Mouse (Mus musculus): ENCODE data around the gene Sox5.

Sox5 gene

GRCm38 (mm10) chr6:144329311-144329930, 452.4 kb downstream of the Sox5 start:
- DNase-seq (ENCODE audit: low spot score): no peak

- no peak for DNase-seq (ENCODE audit: low spot score)
These were observed 453.0 kb downstream of the Sox5 start for GRCm38 (mm10) chr6:144328779-144329178.

- DNase-seq (ENCODE audit: low spot score): no peak
These were observed 455.0 kb downstream of the Sox5 start for GRCm38 (mm10) chr6:144326817-144327216.

- DNase-seq (ENCODE audit: low spot score): no peak
These were observed 458.4 kb downstream of the Sox5 start for GRCm38 (mm10) chr6:144323372-144323771.

GRCm38 (mm10) chr6:144322297-144323047, 459.3 kb downstream of the Sox5 start:
- no peak for DNase-seq (ENCODE audit: low spot score)

GRCm38 (mm10) chr6:144320327-144320726, 461.4 kb downstream of the Sox5 start:
- no peak for DNase-seq (ENCODE audit: low spot score)

- no peak for DNase-seq (ENCODE audit: low spot score)
These were observed 462.1 kb downstream of the Sox5 start for GRCm38 (mm10) chr6:144319717-144320116.

GRCm38 (mm10) chr6:144312781-144313754, 468.7 kb downstream of the Sox5 start:
- no peak for DNase-seq (ENCODE audit: low spot score)

GRCm38 (mm10) chr6:144312282-144312780, 469.4 kb downstream of the Sox5 start:
- DNase-seq (ENCODE audit: low spot score): no peak

GRCm38 (mm10) chr6:144311754-144312153, 470.0 kb downstream of the Sox5 start:
- DNase-seq (ENCODE audit: low spot score): no peak

- DNase-seq (ENCODE audit: low spot score): no peak
These were observed 472.6 kb downstream of the Sox5 start for GRCm38 (mm10) chr6:144309171-144309570.

GRCm38 (mm10) chr6:144307551-144308149, 474.1 kb downstream of the Sox5 start:
- no peak for DNase-seq (ENCODE audit: low spot score)

- no peak for DNase-seq (ENCODE audit: low spot score)
These were observed 479.0 kb downstream of the Sox5 start for GRCm38 (mm10) chr6:144302823-144303222.

GRCm38 (mm10) chr6:144301082-144301481, 480.7 kb downstream of the Sox5 start:
- no peak for DNase-seq (ENCODE audit: low spot score)

- no peak for DNase-seq (ENCODE audit: low spot score)
These were observed 482.3 kb downstream of the Sox5 start for GRCm38 (mm10) chr6:144299503-144299858.

- DNase-seq (ENCODE audit: low spot score): no peak
These were observed 482.9 kb downstream of the Sox5 start for GRCm38 (mm10) chr6:144298641-144299502.

GRCm38 (mm10) chr6:144297846-144298245, 483.9 kb downstream of the Sox5 start:
- DNase-seq (ENCODE audit: low spot score): no peak

- no peak for DNase-seq (ENCODE audit: low spot score)
These were observed 484.6 kb downstream of the Sox5 start for GRCm38 (mm10) chr6:144297131-144297530.

GRCm38 (mm10) chr6:144291526-144291925, 490.3 kb downstream of the Sox5 start:
- DNase-seq (ENCODE audit: low spot score): no peak

GRCm38 (mm10) chr6:144286122-144286521, 495.7 kb downstream of the Sox5 start:
- no peak for DNase-seq (ENCODE audit: low spot score)

GRCm38 (mm10) chr6:144283191-144283590, 498.6 kb downstream of the Sox5 start:
- no peak for DNase-seq (ENCODE audit: low spot score)

Measured in spleen, adult 12 weeks (tissue).